Mouse (Mus musculus) bone marrow macrophage, adult 2 months (primary cell): Measurements from ENCODE around the gene Ip6k3. TPM values are rescaled to one million over a fixed set of nuclear protein-coding genes. Genes with fewer than 3 reads are reported as not detected.

ENCODE experiments used
- H3K27ac ChIP-seq: 2 replicates; pipeline ENCODE4 v1.5.1; 2012; ENCODE audit warnings: low read depth, low read length; ENCODE audit not compliant: insufficient read depth
- H3K4me1 ChIP-seq: 2 replicates; pipeline ENCODE4 v1.6.1; 2012; ENCODE audit warnings: low read length; ENCODE audit not compliant: control insufficient read depth, insufficient read depth
- H3K4me3 ChIP-seq: 2 replicates; pipeline ENCODE4 v1.5.1; 2012; ENCODE audit warnings: mild to moderate bottlenecking, low read length, moderate library complexity; ENCODE audit not compliant: insufficient read depth
- CTCF ChIP-seq: IDR thresholded peaks from 2 replicates; pipeline ENCODE4 v1.5.1; 2012; ENCODE audit warnings: low read depth, mild to moderate bottlenecking, low read length, moderate library complexity
- POLR2A ChIP-seq: IDR thresholded peaks from 2 replicates; pipeline ENCODE4 v1.6.1; 2012; ENCODE audit warnings: mild to moderate bottlenecking, low read depth, low read length, borderline replicate concordance
- polyA plus RNA-seq: library from polyadenylated mRNA; stranded (reverse); fragments of >200 nt; gene quantifications from 2 replicates; pipeline ENCODE4 v1.2.4, GENCODE M21; 2012; ENCODE audit not compliant: missing spikeins, insufficient read depth, insufficient read length

Gene Ip6k3
- polyA plus RNA-seq, result not detected in 2 replicates

DNA sequence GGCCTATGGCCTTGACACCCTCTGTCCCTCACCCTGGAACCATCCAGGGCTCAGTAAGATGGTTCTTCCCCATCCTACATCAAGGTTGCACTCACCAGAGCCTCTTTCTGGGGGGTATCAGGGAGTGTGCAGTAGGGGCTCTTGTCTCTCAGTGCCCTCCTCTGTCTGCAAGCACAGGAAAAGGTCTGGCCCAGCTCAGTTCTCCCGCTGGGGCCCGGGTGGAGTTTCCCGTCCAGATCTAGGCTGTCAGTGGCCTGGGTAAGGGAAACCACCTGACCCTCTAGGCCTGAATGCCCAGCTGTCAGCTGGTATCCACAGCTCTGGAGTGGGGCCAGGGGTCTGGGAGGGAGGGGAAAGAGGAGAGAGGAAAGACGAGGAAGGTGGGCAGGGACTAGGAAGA, at the start of gene Ip6k3:
TSS of gene Ip6k3 (minus strand) at position 251 of the 400 bp plus-strand sequence.
- no peak within 1 kb of the TSS for H3K4me3 ChIP-seq
- TF ChIP-seq CTCF, result no peak
- no peak for TF ChIP-seq POLR2A
- H3K27ac ChIP-seq, result no peak within 1 kb of the TSS

DNA sequence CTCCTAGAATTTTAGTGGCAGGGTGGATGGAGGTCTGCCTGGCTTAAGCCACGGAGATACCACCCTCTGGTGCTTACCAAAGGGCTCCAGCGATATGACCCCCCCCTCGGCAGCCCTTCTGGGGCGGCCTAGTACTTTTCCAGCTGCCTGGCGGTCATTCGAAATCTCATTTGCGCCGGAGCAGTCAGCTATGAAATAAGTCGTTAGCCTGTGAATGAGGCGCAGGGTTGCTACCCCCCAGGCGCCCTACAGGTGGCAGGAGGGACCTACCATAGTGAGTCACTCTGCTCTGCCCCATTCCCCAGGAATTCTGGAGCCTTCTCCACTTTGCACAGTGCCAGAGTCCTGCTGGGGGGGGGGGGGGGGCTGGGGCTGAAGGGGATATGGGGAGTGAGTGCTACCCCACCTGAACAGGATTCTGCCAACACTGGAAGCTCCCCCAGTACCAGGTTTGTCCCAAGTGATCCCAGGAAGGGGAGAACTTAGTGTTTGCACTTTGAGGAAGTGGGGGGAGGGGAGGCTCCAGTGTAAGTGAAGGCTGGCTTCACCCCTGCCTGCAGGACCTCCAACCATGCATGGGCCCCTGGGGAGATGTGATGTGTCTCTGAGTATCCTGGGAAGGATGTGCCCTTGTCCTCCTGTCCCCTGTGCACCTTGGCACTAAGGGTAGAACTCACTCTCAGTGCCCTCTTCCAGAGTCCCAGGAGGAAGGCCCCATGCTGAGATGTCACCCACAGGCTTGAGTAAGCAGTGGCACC, 45.4 kb upstream of the Ip6k3 start:
- Histone ChIP-seq H3K4me1 (no peaks in the 10 kb centered on the region), H3K27ac (no peak overlapping the region), H3K4me3 (no peak overlapping the region)
- TF ChIP-seq POLR2A (no peak), CTCF (no peak)

More for the DNA sequence above, at the start of gene Ip6k3:
- H3K4me1 ChIP-seq, result peaks cover 29% of the 10 kb centered on the region

DNA sequence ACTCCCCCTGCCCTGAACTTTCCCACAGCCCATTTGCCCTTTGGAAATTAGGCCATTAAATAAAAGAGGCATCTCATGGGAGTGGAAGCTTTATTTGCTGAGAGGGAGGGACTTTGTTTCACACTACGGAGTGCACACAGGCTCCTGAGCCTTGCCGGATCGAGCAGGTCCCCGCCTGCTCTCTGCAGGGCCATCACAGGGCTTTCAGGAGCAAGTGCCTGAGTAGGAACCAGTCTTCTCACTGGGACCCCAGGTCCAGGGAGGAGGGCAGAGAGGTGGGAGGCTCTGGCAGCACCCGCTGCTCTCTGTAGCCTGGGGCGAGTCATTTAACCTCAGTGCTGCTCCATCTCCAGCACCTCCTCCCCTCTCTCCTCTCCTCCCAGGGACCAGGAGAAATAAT, 44.4 kb upstream of the Ip6k3 start:
- Histone ChIP-seq H3K4me1 (peaks cover 2% of the 10 kb centered on the region; the same call in 1 of the 2 replicates), H3K4me3 (no peak overlapping the region), H3K27ac (no peak overlapping the region)
- no peak for TF ChIP-seq CTCF
- no peak for TF ChIP-seq POLR2A

DNA sequence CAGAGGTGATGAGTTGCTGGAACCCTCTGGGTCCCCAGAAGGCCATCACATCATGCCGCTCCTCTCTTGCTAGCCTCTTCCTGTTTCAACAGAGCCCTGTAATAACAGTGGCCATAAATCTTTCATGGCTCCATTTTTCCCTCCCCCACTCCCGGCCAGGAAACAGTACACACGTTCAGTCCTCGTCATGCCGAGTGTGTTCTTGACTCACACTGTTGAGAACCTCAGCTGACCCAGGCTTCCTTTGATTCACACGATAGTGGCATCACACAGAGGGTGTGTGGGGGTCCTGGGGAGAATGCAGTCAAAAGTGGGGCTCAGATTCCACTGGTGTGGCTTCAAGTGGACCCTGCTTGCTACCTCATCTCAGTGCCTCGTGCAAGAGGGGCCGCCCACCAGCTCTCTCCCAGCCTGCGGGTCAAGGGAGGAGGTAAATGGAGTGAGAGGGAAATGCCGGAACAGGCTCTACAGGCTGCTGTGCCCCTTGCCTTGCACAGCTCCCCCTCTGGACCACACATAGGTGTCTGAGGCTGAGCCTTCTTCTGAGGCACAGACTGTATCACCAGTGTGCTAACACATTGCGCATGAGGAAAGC, 39.6 kb upstream of the Ip6k3 start:
- Histone ChIP-seq H3K27ac (no peak overlapping the region), H3K4me1 (peaks cover 4% of the 10 kb centered on the region), H3K4me3 (no peak overlapping the region)
- no peak for TF ChIP-seq CTCF
- no peak for TF ChIP-seq POLR2A

DNA sequence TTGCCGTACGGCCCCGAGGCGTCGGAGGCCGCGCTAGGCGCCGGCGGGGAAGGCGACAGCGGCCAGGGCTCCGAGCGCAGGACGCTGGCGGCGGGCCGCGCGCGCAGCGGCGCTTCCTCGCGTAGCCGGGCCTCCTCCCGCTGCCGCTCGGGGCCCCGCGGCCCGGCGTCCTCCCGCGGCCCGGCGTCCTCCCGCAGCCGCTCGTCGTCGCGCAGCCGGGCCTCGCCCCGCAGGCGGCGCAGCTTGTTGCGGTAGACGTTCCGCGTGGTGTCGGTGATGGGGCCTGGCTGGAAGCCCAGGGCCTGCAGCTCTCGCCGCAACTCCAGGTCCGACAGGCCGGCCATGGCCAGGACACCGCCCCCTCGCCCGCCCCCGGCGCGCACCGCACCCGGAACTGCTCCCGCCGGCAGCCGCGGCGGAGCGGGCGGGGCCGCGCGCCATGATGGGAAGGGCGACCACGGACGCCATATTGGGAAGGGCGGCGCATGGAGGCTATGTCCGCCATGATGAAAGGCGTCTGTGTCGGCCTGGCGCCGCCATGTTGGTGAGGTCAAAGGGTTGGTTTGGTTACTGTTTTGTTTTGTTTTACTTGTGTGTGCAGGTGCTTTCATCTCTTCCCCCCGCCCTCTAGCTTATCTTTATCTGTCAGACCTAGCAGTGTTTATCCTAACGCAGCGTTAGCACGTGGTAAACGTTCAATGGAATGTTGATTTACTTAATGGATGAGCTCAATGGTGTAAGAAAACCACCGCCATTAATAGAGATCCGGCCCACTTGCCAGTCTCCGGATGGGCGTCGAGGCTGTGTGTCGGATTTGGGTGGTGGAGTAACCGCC, 36.7 kb upstream of the Ip6k3 start, which contains the start of gene Lemd2:
TSS of gene Lemd2 (minus strand) at position 395 of the 835 bp plus-strand sequence.
- Histone ChIP-seq H3K27ac (peak within 1 kb of the TSS; percentile 74), H3K4me1 (peaks cover 10% of the 10 kb centered on the region), H3K4me3 (peak within 1 kb of the TSS; percentile 95)
- TF ChIP-seq POLR2A, result no peak
- no peak for TF ChIP-seq CTCF

DNA sequence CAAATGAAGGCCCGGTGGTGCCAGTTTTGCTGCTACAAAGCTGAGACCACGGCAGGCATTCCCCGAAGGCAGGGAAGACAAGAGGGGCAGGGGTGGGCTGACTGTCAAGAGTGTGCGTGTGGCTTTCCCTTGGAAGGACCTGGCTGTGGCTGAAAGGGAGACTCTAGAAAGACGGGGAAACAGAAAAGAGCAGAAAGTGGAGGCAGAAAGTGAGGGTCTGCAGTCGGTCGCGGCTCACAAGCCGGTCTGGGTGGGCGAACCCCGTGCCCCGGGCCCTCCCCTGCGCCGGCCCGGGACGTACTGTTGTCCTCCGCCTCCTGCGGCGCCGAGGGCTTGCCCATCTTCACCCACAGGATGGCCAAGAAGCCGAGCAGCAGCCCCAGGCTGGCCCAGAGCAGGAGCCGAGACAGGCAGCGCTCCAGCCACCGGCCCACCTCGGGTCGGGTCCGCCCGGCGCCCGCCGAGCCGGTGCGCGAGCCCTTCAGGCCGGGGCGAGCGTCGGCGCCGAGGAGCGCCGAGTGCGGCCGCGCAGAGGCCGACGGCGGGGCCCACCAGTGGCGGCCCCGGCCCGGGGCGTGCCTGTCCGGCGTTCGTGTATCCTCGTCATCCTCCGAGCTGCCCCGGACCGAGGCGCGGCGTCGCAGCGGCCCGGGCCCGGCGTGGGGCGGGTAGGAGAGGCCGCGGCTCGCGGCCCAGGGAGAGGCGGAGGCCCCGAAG, 35.9 kb upstream of the Ip6k3 start:
- TF ChIP-seq POLR2A, result no peak
- no peak for TF ChIP-seq CTCF
- peak overlapping the region; percentile 74 for H3K27ac ChIP-seq
- peaks cover 10% of the 10 kb centered on the region for H3K4me1 ChIP-seq
- H3K4me3 ChIP-seq, result peak overlapping the region; percentile 95

DNA sequence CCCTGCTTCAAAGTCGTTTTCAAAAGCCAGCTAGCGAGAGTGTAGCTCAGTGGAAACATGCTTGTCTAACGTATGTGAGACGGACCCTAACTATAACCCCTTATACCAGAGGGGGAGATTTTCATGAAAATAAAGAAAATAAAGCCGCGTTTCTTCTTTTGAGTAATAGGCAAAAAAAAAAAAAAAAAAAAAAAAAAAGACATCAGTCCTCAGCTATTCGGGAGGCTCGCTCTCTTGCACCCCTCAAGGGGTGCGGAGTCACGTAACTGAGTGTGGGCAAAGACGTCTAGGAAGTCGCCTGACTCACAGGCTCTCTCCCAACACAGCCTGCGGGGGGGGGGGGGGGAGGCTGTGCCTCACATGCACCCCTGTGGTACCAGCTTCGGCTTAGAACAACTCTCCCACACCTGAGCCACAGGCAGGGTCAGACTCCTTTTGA, 35.3 kb upstream of the Ip6k3 start:
- no peak for TF ChIP-seq POLR2A
- no peak for TF ChIP-seq CTCF
- peaks cover 10% of the 10 kb centered on the region for H3K4me1 ChIP-seq
- peak overlapping the region; percentile 95 for H3K4me3 ChIP-seq
- H3K27ac ChIP-seq, result peak overlapping the region; percentile 74

DNA sequence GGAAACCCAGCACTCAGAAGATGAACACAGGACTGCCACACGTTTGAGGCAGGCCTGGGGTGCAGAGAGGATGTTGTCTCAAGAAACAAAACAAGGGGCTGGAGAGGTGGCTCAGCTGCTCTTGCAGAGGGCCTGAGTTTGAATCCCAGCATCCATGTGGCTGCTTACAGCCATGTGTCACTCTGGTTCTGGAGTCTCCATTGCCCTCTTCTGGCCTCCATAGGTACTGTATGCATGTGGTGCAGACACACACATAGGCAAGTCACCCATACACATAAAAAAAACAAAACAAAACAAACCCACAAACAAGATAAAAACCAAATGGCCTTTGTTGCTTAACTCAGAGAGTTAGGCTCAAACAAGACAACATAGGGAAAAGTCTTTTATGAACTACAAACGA, 34.4 kb upstream of the Ip6k3 start:
- Histone ChIP-seq H3K4me3 (no peak overlapping the region), H3K27ac (no peak overlapping the region), H3K4me1 (peaks cover 7% of the 10 kb centered on the region)
- TF ChIP-seq CTCF (peak; percentile 21; the same call in 1 of the 2 replicates), POLR2A (no peak)

DNA sequence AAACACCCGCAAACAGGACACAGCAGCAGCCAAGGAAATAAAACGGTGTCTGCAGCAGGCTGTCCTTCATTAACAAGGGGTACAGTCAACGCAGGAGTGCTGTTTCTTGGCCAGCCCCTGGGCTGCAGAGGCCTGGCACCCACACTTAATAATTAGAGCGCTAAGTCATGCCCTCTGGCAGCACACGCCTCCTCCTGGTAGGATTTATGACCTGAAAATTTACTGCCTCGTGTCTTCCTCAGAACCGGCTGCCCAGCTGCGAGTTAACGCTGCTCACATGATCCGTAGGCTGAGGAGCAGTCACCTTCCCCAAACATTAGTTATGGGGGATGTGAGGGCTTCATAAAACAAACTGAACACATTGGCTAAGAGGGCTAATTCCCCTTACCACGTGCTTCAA, 33.2 kb upstream of the Ip6k3 start:
- TF ChIP-seq POLR2A, result no peak
- H3K4me1 ChIP-seq, result peaks cover 5% of the 10 kb centered on the region
- no peak overlapping the region for H3K27ac ChIP-seq
- no peak overlapping the region for H3K4me3 ChIP-seq

DNA sequence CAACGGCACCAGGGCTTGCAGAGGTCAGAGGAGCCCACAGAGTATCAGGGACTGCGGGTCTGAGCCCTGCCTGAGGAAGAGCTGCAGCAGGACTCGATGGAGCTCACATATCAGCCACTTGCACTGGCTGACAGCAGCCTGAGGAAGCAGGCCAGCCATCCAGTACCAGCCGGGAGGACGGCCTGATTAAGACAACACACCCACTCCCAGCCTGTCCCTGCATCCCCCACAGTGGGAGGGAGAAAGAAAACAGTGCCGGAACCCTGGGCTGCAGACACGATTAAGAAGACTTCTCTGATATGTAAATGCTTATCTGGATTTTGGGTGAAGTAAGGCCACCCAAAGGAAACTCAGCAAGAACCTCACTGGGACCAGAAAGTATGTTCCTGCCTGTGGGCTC, 32.3 kb upstream of the Ip6k3 start:
- no peak overlapping the region for H3K27ac ChIP-seq
- peaks cover 5% of the 10 kb centered on the region for H3K4me1 ChIP-seq
- TF ChIP-seq POLR2A (no peak), CTCF (no peak)
- no peak overlapping the region for H3K4me3 ChIP-seq
